Mouse (Mus musculus) limb, embryonic 14.5 days (tissue): ENCODE data around the gene Fam131c. TPM values are rescaled to one million over a fixed set of nuclear protein-coding genes. Genes with fewer than 3 reads are reported as not detected.

Experiments
- ATAC-seq: fragments of 200-750 bp; cut with Nextera tagmentation; 2 replicates; pipeline ENCODE4 v1.8.0; 2017; ENCODE audit warnings: low read depth, moderate number of reproducible peaks, moderate TSS enrichment; ENCODE audit not compliant: low FRiP score
- DNase-seq: peaks from one replicate; pipeline ENCODE4 v3.0.0-alpha.2; 2015; ENCODE audit warnings: low spot score
- H3K27ac ChIP-seq: fragments of 300-500 bp; sonication (generic); replicated peaks from 2 replicates; pipeline ENCODE4 v1.5.1; 2014; ENCODE audit warnings: low read depth, mild to moderate bottlenecking, low read length, moderate library complexity, mixed read lengths
- H3K27me3 ChIP-seq: fragments of 300-500 bp; sonication (generic); 2 replicates; pipeline ENCODE4 v1.6.1; 2014; ENCODE audit warnings: low read length, mixed read lengths; ENCODE audit not compliant: control insufficient read depth, insufficient read depth
- H3K36me3 ChIP-seq: fragments of 300-500 bp; sonication (generic); 2 replicates; pipeline ENCODE4 v1.6.1; 2014; ENCODE audit warnings: mild to moderate bottlenecking, low read length, moderate library complexity, mixed read lengths; ENCODE audit not compliant: control insufficient read depth, insufficient read depth
- H3K4me1 ChIP-seq: fragments of 300-500 bp; sonication (generic); 2 replicates; pipeline ENCODE4 v1.6.1; 2014; ENCODE audit warnings: antibody characterized with exemption, low read length, mixed read lengths; ENCODE audit not compliant: control insufficient read depth, insufficient read depth
- H3K4me2 ChIP-seq: fragments of 300-500 bp; sonication (generic); replicated peaks from 2 replicates; pipeline ENCODE4 v1.6.1; 2014; ENCODE audit warnings: low read depth, mild to moderate bottlenecking, low read length, moderate library complexity; ENCODE audit not compliant: severe bottlenecking
- H3K4me3 ChIP-seq: fragments of 300-500 bp; sonication (generic); replicated peaks from 2 replicates; pipeline ENCODE4 v1.5.1; 2014; ENCODE audit warnings: low read length
- H3K9ac ChIP-seq: fragments of 300-500 bp; sonication (generic); 2 replicates; pipeline ENCODE4 v1.6.1; 2014; ENCODE audit warnings: mild to moderate bottlenecking, low read depth, low read length, moderate library complexity; ENCODE audit not compliant: severe bottlenecking
- H3K9me3 ChIP-seq: fragments of 300-500 bp; sonication (generic); 2 replicates; pipeline ENCODE4 v1.6.1; 2016; ENCODE audit warnings: low read length; ENCODE audit not compliant: control insufficient read depth
- POLR2A ChIP-seq: fragments of 200-500 bp; IDR thresholded peaks from 2 replicates; pipeline ENCODE4 v1.8.0; 2012; ENCODE audit warnings: inconsistent platforms, mild to moderate bottlenecking, moderate library complexity, borderline replicate concordance; ENCODE audit not compliant: insufficient read depth, insufficient read length; ENCODE audit errors: extremely low read depth
- WGBS: fragments of 180-500 bp; shearing (Covaris S2); extraction: QIAGEN DNeasy Blood & Tissue Kit; methylation state at CpG from one replicate; pipeline ENCODE4 v1.1.7; 2014; 5-methylcytosine and 5-hydroxymethylcytosine counted together
- polyA plus RNA-seq, 2 experiments: library from polyadenylated mRNA; depleted of rRNA in 1 of 2; stranded (reverse) in 1 of 2; unstranded in 1 of 2; fragments of >200 nt; fragmentation: Nextera tagmentation in 1 of 2; extraction: Ambion mirVana in 1 of 2; gene quantifications; 2 replicates each; pipeline versions ENCODE4 v1.2.1 to v1.2.3; 2012 to 2014

Fam131c gene
- polyA plus RNA-seq (2012; rRNA removed): 1.2 and 1.8 TPM in 2 replicates
- polyA plus RNA-seq (2014; fragmentation: Nextera tagmentation; extraction: Ambion mirVana): 1.5 and 1.6 TPM in 2 replicates

GRCm38 (mm10) chr4:141367997-141368791 is at the start of gene Fam131c:
Gene Fam131c (plus strand): TSS chr4:141368220.
- H3K27me3 ChIP-seq: peaks cover 39% of the 10 kb centered on the region; the same call in 1 of the 2 replicates
- H3K9ac ChIP-seq: peak within 1 kb of the TSS; percentile 69
- no peak for TF ChIP-seq POLR2A
- H3K27ac ChIP-seq: no peak within 1 kb of the TSS
- no peaks in the 10 kb centered on the region for H3K9me3 ChIP-seq
- H3K4me3 ChIP-seq: peak within 1 kb of the TSS; percentile 53
- WGBS: 1% methylated on average over 29 of the region's 71 CpGs
- H3K4me1 ChIP-seq: no peaks in the 10 kb centered on the region
- H3K4me2 ChIP-seq: peak within 1 kb of the TSS; percentile 97
- ATAC-seq: 0 out of 2 replicates have a peak, but pooled peaks have one; percentile 8
- no peaks in the 10 kb centered on the region for H3K36me3 ChIP-seq
- no peak for DNase-seq

- H3K4me3 ChIP-seq: no peak overlapping the region
- H3K27me3 ChIP-seq: no peaks in the 10 kb centered on the region
- DNase-seq (no peak), ATAC-seq (no peak)
- no peak overlapping the region for H3K4me2 ChIP-seq
- H3K36me3 ChIP-seq: peaks cover 19% of the 10 kb centered on the region
- H3K4me1 ChIP-seq: peaks cover 24% of the 10 kb centered on the region
- no peak for TF ChIP-seq POLR2A
- no peak overlapping the region for H3K27ac ChIP-seq
- 87% methylated on average over 11 of the region's 11 CpGs for WGBS
- no peak overlapping the region for H3K9ac ChIP-seq
- no peaks in the 10 kb centered on the region for H3K9me3 ChIP-seq
Observed at GRCm38 (mm10) chr4:141322526-141322925, 45.5 kb upstream of the Fam131c start.

GRCm38 (mm10) chr4:141324771-141325191 is 43.2 kb upstream of the Fam131c start:
- H3K9ac ChIP-seq: no peak overlapping the region
- no peaks in the 10 kb centered on the region for H3K9me3 ChIP-seq
- peaks cover 34% of the 10 kb centered on the region for H3K4me1 ChIP-seq
- no peak overlapping the region for H3K4me3 ChIP-seq
- no peak overlapping the region for H3K4me2 ChIP-seq
- no peak overlapping the region for H3K27ac ChIP-seq
- DNase-seq (no peak), ATAC-seq (no peak)
- H3K36me3 ChIP-seq: peaks cover 14% of the 10 kb centered on the region
- WGBS: 81% methylated on average over 6 of the region's 6 CpGs
- no peaks in the 10 kb centered on the region for H3K27me3 ChIP-seq
- no peak for TF ChIP-seq POLR2A

- H3K36me3 ChIP-seq: peaks cover 14% of the 10 kb centered on the region
- H3K27me3 ChIP-seq: no peaks in the 10 kb centered on the region
- TF ChIP-seq POLR2A: no peak
- 13% methylated on average over 15 of the region's 15 CpGs for WGBS
- no peak for DNase-seq
- no peak overlapping the region for H3K4me2 ChIP-seq
- H3K4me3 ChIP-seq: no peak overlapping the region
- no peak for ATAC-seq
- no peaks in the 10 kb centered on the region for H3K9me3 ChIP-seq
- H3K27ac ChIP-seq: 0 out of 2 replicates have a peak overlapping the region, but pooled peaks have one; percentile 7
- H3K4me1 ChIP-seq: peaks cover 34% of the 10 kb centered on the region
- no peak overlapping the region for H3K9ac ChIP-seq
Observed at GRCm38 (mm10) chr4:141325636-141326035, 42.4 kb upstream of the Fam131c start.

- no peak for TF ChIP-seq POLR2A
Observed at GRCm38 (mm10) chr4:141327075-141327474, 40.9 kb upstream of the Fam131c start.

More at GRCm38 (mm10) chr4:141327075-141327474, 40.9 kb upstream of the Fam131c start:
- WGBS: 23% methylated on average over 4 of the region's 4 CpGs
- DNase-seq (no peak), ATAC-seq (0 out of 2 replicates have a peak, but pooled peaks have one; percentile 14)
- H3K4me1 ChIP-seq: peaks cover 34% of the 10 kb centered on the region
- H3K36me3 ChIP-seq: peaks cover 12% of the 10 kb centered on the region
- H3K4me3 ChIP-seq: no peak overlapping the region
- H3K27ac ChIP-seq: no peak overlapping the region
- H3K9ac ChIP-seq: no peak overlapping the region
- no peaks in the 10 kb centered on the region for H3K27me3 ChIP-seq
- H3K4me2 ChIP-seq: no peak overlapping the region
- no peaks in the 10 kb centered on the region for H3K9me3 ChIP-seq
